Mouse (Mus musculus): Measurements from ENCODE around the gene Ifngr2. TPM values are rescaled to one million over a fixed set of nuclear protein-coding genes. Genes with fewer than 3 reads are reported as not detected.

Gene Ifngr2
- polyA plus RNA-seq, 1 experiment = 162 TPM

DNA sequence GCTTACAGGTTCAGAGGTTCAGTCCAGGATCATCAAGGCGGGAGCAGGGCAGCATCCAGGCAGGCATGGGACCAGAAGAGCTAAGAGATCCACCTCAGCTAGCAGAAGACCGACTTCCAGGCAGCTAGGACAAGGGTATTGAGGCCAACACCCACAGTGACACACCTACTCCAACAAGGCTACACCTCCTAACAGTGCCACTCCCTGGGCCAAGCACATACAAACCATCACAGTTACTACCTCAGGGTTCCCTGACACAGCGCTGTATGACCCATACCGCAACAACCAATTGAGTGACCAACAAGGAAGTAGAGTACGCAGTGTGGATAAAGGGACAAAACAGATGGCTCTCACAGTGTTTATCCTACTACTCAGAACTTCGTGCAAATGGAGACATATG lies 10.5 kb upstream of the Ifngr2 start:
- H3K27ac ChIP-seq (ENCODE audit: insufficient read depth, low read depth, low read length) = no peak overlapping the region
- TF ChIP-seq POLR2A (IDR thresholded peaks at IDR 0.05; ENCODE audit: low read depth, low read length) (no peak), CTCF (IDR thresholded peaks at IDR 0.05; ENCODE audit: extremely low read depth, insufficient read length, insufficient replicate concordance, low read depth, low read length) (no peak)
- peaks cover 37% of the 10 kb centered on the region for H3K4me1 ChIP-seq (ENCODE audit: control insufficient read depth, insufficient read depth, insufficient read length, low read length)
- H3K36me3 ChIP-seq (ENCODE audit: control insufficient read depth, insufficient read depth, low read length) = no peaks in the 10 kb centered on the region
- H3K4me3 ChIP-seq (ENCODE audit: low read depth, low read length) = no peak overlapping the region
- no peaks in the 10 kb centered on the region for H3K27me3 ChIP-seq (ENCODE audit: control insufficient read depth, insufficient read depth, low read length)
- 52% methylated on average over 6 of the region's 6 CpGs for WGBS

GRCm38 (mm10) chr16:91537065-91537464 lies 9.8 kb upstream of the Ifngr2 start:
- no peaks in the 10 kb centered on the region for H3K27me3 ChIP-seq (ENCODE audit: control insufficient read depth, insufficient read depth, low read length)
- WGBS = 81% methylated on average over 3 of the region's 3 CpGs
- TF ChIP-seq CTCF (IDR thresholded peaks at IDR 0.05; ENCODE audit: extremely low read depth, insufficient read length, insufficient replicate concordance, low read depth, low read length) (no peak), POLR2A (IDR thresholded peaks at IDR 0.05; ENCODE audit: low read depth, low read length) (no peak)
- no peak overlapping the region for H3K27ac ChIP-seq (ENCODE audit: insufficient read depth, low read depth, low read length)
- peaks cover 37% of the 10 kb centered on the region for H3K4me1 ChIP-seq (ENCODE audit: control insufficient read depth, insufficient read depth, insufficient read length, low read length)
- H3K4me3 ChIP-seq (ENCODE audit: low read depth, low read length) = no peak overlapping the region
- no peaks in the 10 kb centered on the region for H3K36me3 ChIP-seq (ENCODE audit: control insufficient read depth, insufficient read depth, low read length)

DNA sequence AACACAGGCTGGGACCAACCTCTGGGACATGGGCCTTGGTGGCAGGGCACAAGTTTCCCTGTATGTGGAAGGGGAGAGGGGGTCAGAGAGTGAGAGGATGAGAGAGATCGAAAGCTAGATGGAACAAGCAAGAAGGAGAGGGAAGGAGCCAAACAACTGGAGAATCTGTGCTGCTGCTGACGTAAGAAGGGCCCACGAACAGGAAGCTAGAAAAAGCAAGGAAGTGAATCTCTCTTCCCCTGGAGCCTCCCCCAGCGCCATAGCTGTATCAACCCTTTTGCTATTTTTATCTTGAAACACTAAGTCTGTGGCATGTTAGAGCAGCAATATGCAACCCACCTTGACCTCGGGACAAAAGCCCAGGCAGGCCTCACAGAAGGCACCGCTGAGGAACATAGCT lies 8.8 kb upstream of the Ifngr2 start:
- peaks cover 30% of the 10 kb centered on the region for H3K4me1 ChIP-seq (ENCODE audit: control insufficient read depth, insufficient read depth, insufficient read length, low read length)
- 74% methylated on average over 6 of the region's 6 CpGs for WGBS
- H3K27ac ChIP-seq (ENCODE audit: insufficient read depth, low read depth, low read length) = no peak overlapping the region; the same call in 1 of the 2 replicates
- no peak overlapping the region for H3K4me3 ChIP-seq (ENCODE audit: low read depth, low read length)
- H3K36me3 ChIP-seq (ENCODE audit: control insufficient read depth, insufficient read depth, low read length) = no peaks in the 10 kb centered on the region
- no peak for TF ChIP-seq POLR2A (IDR thresholded peaks at IDR 0.05; ENCODE audit: low read depth, low read length)
- TF ChIP-seq CTCF (IDR thresholded peaks at IDR 0.05; ENCODE audit: extremely low read depth, insufficient read length, insufficient replicate concordance, low read depth, low read length) = no peak
- no peaks in the 10 kb centered on the region for H3K27me3 ChIP-seq (ENCODE audit: control insufficient read depth, insufficient read depth, low read length)

DNA sequence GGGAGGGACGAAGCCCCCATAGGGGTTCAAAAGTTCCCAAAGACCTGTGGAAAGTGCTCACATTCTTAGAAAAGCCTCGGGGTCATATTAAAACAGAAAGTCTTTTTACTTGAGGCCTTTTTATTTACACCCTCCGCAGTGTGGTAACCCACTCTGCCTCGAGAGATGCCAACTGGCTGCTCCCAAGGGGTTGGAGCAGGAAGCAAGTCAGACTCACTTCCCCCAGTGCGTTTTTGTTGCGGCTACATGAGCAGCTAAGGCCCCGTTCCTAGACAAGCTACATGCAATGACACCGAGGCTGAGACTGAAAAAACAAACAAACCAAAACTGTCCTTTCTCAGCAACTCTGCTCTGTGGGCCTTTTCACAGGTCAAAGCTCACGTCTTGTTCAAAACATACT lies 8.4 kb upstream of the Ifngr2 start:
- no peak overlapping the region for H3K4me3 ChIP-seq (ENCODE audit: low read depth, low read length)
- H3K4me1 ChIP-seq (ENCODE audit: control insufficient read depth, insufficient read depth, insufficient read length, low read length) = peaks cover 25% of the 10 kb centered on the region
- H3K27ac ChIP-seq (ENCODE audit: insufficient read depth, low read depth, low read length) = no peak overlapping the region; the same call in 1 of the 2 replicates
- H3K27me3 ChIP-seq (ENCODE audit: control insufficient read depth, insufficient read depth, low read length) = no peaks in the 10 kb centered on the region
- WGBS = 69% methylated on average over 9 of the region's 9 CpGs
- H3K36me3 ChIP-seq (ENCODE audit: control insufficient read depth, insufficient read depth, low read length) = no peaks in the 10 kb centered on the region
- no peak for TF ChIP-seq CTCF (IDR thresholded peaks at IDR 0.05; ENCODE audit: extremely low read depth, insufficient read length, insufficient replicate concordance, low read depth, low read length)

GRCm38 (mm10) chr16:91541573-91542081 lies 5.2 kb upstream of the Ifngr2 start:
- H3K4me1 ChIP-seq (ENCODE audit: control insufficient read depth, insufficient read depth, insufficient read length, low read length) = peaks cover 12% of the 10 kb centered on the region; the same call in 1 of the 2 replicates
- H3K36me3 ChIP-seq (ENCODE audit: control insufficient read depth, insufficient read depth, low read length) = no peaks in the 10 kb centered on the region
- WGBS = 12% methylated on average over 10 of the region's 10 CpGs
- peak overlapping the region; percentile 40 for H3K27ac ChIP-seq (ENCODE audit: insufficient read depth, low read depth, low read length)
- TF ChIP-seq POLR2A (IDR thresholded peaks at IDR 0.05; ENCODE audit: low read depth, low read length) (no peak), CTCF (IDR thresholded peaks at IDR 0.05; ENCODE audit: extremely low read depth, insufficient read length, insufficient replicate concordance, low read depth, low read length) (no peak)
- H3K27me3 ChIP-seq (ENCODE audit: control insufficient read depth, insufficient read depth, low read length) = no peaks in the 10 kb centered on the region
- H3K4me3 ChIP-seq (ENCODE audit: low read depth, low read length) = no peak overlapping the region

- TF ChIP-seq CTCF (IDR thresholded peaks at IDR 0.05; ENCODE audit: extremely low read depth, insufficient read length, insufficient replicate concordance, low read depth, low read length) (no peak), POLR2A (IDR thresholded peaks at IDR 0.05; ENCODE audit: low read depth, low read length) (no peak)
- no peaks in the 10 kb centered on the region for H3K36me3 ChIP-seq (ENCODE audit: control insufficient read depth, insufficient read depth, low read length)
- H3K4me1 ChIP-seq (ENCODE audit: control insufficient read depth, insufficient read depth, insufficient read length, low read length) = peaks cover 12% of the 10 kb centered on the region; the same call in 1 of the 2 replicates
- 100% methylated on average over 1 of the region's 1 CpGs for WGBS
- no peak overlapping the region for H3K4me3 ChIP-seq (ENCODE audit: low read depth, low read length)
- H3K27ac ChIP-seq (ENCODE audit: insufficient read depth, low read depth, low read length) = no peak overlapping the region
- H3K27me3 ChIP-seq (ENCODE audit: control insufficient read depth, insufficient read depth, low read length) = no peaks in the 10 kb centered on the region
These were observed 3.3 kb upstream of the Ifngr2 start for GRCm38 (mm10) chr16:91543619-91544018.

DNA sequence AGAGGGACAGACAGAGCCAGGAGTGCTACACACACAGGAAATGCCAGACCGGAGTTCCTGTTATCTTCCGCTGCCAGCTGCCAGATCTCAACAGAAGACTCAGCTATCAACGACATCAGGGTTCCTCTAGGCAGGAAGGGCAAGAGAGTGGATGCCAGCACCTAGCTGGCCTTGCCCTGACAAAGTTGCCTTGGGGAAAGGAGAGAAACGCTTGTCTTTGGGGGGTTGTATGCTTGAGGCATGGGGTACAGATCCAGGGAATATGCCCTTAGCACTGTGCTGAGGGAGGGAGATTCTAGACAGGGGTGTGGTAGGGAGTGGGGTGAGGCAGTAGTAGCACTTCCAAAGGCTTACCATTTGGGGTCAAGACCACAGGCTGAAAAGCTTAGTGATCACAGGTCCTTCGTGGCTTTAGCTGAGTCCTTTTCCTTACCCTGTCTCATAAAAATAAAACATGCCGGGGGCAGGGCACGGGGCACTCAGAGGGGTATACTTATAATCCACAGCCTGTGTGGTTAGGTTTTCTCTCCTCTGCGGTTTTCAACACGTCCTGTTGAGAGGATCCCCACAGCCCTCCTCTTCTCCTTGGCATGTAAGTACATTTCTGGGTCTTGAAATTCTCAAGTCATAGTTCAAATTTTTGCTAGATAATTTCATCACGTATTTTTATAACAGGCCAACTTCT lies 1.1 kb upstream of the Ifngr2 start:
- Histone ChIP-seq H3K4me3 (ENCODE audit: low read depth, low read length) (no peak overlapping the region), H3K36me3 (ENCODE audit: control insufficient read depth, insufficient read depth, low read length) (0 out of 2 replicates have a peak, but pooled peaks cover 2% of the 10 kb centered on the region), H3K27me3 (ENCODE audit: control insufficient read depth, insufficient read depth, low read length) (no peaks in the 10 kb centered on the region), H3K4me1 (ENCODE audit: control insufficient read depth, insufficient read depth, insufficient read length, low read length) (peaks cover 15% of the 10 kb centered on the region), H3K27ac (ENCODE audit: insufficient read depth, low read depth, low read length) (peak overlapping the region; percentile 77)
- TF ChIP-seq CTCF (IDR thresholded peaks at IDR 0.05; ENCODE audit: extremely low read depth, insufficient read length, insufficient replicate concordance, low read depth, low read length) = no peak
- no peak for TF ChIP-seq POLR2A (IDR thresholded peaks at IDR 0.05; ENCODE audit: low read depth, low read length)
- 51% methylated on average over 10 of the region's 10 CpGs for WGBS
